Mouse (Mus musculus) lung, postnatal 4 days (tissue): ENCODE data around the gene Cylc1.

Source experiments
- DNase-seq, 2 experiments: peaks; one replicate each; pipeline ENCODE4 v3.0.0; 2021

Cylc1 gene

GRCm38 (mm10) chrX:111110118-111110517 is at the start of gene Cylc1:
Gene Cylc1 (plus strand): TSS chrX:111110418.
- no peak for DNase-seq

DNA sequence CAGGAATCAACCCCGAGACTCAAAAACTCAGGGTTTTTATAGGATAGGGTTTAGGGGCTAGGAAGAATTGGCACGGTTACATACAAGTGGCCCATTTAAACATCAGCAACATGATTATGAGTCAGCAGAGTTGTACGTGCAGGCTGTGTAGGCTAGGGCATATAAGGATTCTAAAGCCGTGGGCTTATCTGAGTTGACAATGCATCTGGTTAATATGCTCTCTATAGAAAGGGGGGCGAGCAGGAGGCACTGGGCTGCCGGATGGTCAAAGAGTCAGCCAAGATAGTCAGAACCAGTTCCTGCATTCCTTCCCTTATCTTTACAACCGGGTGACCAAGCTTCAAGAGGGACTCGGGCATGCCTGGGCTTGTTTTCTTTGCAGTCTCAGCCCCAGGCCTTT is 31.5 kb upstream of the Cylc1 start:
- no peak for DNase-seq

DNA sequence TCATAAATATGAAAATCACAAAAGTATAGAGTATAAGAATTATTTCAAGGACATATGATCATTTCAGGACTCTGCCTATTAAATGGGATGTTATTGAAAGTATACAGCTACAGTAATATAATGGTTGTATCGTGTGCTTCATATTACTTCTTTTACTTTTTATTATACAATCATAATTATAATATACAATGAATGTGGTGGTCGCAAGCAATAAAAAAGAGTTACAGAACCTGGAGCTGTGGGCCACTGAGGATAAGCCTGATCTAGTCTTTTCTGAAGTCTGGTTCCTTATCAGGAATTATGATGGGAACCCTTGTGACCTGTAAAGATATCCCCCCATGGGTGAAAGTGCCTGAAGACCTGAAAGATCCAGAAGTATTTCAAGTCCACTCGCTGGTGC is 57.8 kb downstream of the Cylc1 start, which contains the start of gene Gm10112:
Gene Gm10112, plus strand, starts transcription at position 301 of the 400 bp plus-strand sequence.
- no peak for DNase-seq
